In the genomic region with DNA sequence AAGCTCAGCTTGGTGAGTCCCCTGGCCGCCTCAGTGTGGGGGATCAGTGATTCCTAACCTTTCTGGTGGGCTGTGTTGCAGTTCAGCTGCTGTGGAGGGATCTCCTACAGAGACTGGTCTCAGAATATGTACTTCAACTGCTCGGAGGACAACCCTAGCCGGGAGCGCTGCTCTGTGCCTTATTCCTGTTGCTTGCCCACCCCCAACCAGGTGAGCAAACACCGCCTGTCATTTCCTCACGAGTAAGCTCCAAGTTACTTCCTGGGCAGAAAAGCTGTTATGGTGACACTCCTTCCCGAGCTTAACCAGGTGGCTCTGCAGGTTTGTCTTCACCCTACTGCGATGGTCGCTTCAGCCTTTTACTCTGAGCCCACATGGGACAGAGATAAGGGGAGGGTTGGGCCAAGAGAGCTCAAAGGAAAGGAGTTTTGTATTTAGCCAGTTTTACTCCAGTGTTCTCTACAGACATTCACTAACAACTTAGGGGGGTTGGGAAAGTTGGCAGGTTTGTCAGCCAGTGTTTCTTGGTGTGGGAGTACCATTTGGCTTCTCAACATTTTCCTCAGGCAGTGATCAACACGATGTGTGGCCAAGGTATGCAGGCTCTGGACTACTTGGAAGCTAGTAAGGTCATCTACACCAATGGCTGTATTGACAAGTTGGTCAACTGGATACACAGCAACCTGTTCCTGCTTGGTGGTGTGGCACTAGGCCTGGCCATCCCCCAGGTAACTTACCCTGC, we compare ENCODE assay signal across 16 mouse cellular contexts. TPM values are rescaled to one million over a fixed set of nuclear protein-coding genes. Genes with fewer than 3 reads are reported as not detected.
DNase-seq lines count a peak whose midpoint lies in the region; TF ChIP-seq lines count a peak whose summit lies in the region.
"Had no signal": no experiment of that assay in that cellular context is flagged by ENCODE, and none has a peak within 500 bp of the region (broad histone marks: within the 10 kb centered on the region; RNA-seq: fewer than 3 reads in every experiment).

No protein-coding gene starts in this region.

- peaks cover 9% of the 10 kb centered on the region for H3K27me3 ChIP-seq in E14TG2a.4 (ENCODE audit: insufficient read depth, low read length)
- H3K27me3 ChIP-seq: embryonic facial prominence, embryonic 12.5 days; limb, embryonic 12.5 days had no signal

- 0 out of 2 replicates have a peak overlapping the region, but pooled peaks have one; percentile 73 for H3K4me3 ChIP-seq in E14TG2a.4 (replicated peaks; ENCODE audit: low read length)
- H3K4me3 ChIP-seq: embryonic facial prominence, embryonic 12.5 days; forebrain, embryonic 10.5 days; limb, embryonic 12.5 days had no signal

- no peaks in the 10 kb centered on the region for H3K9me3 ChIP-seq in E14TG2a.4 (ENCODE audit: low read length)
- H3K9me3 ChIP-seq: embryonic facial prominence, embryonic 12.5 days; forebrain, embryonic 10.5 days; hindbrain, embryonic 13.5 days; limb, embryonic 12.5 days had no signal

- peak; percentile 50 to 72 for DNase-seq in layer of hippocampus, adult 18-20 months (ENCODE audit: low spot score in 2 of 2)
- DNase-seq in layer of hippocampus, postnatal 25 days (ENCODE audit: extremely low spot score in 1 of 2, low spot score in 1 of 2) = no peak
- peak; percentile 67 for DNase-seq in brain, adult 2 months (ENCODE audit: low read depth, low spot score)
- peak; percentile 57 for DNase-seq in layer of hippocampus, adult 9-11 months
- DNase-seq in spleen, adult 18-20 months = no peak
- DNase-seq in cerebellum, adult 8-10 months = no peak
- DNase-seq in gastrocnemius, postnatal 4 days (ENCODE audit: low spot score in 2 of 2) = no peak
- DNase-seq: adrenal gland, postnatal 10 days; gastrocnemius, postnatal 36 days; liver, postnatal 0 days had no signal

- peaks cover 39% of the 10 kb centered on the region for H3K4me1 ChIP-seq in E14TG2a.4 (replicated peaks; ENCODE audit: low read depth, low read length)

- no peak for TF ChIP-seq CTCF in E14TG2a.4 (conservative IDR thresholded peaks at IDR 0.05; ENCODE audit: low read length)

- no peaks in the 10 kb centered on the region for H3K36me3 ChIP-seq in E14TG2a.4 (ENCODE audit: insufficient read depth, low read length)
- H3K36me3 ChIP-seq: embryonic facial prominence, embryonic 12.5 days; hindbrain, embryonic 13.5 days; limb, embryonic 12.5 days had no signal

RNA-seq across cellular contexts. Expression of gene Smo, which starts 18.5 kb away (rescaled TPM):
- 10 to 100 TPM; 17.1 to 18.6 TPM for total RNA-seq in layer of hippocampus, adult 18-20 months (2021)
- total RNA-seq in layer of hippocampus, postnatal 25 days (2021) = 10 to 100 TPM; 13.6 to 15.7 TPM
- total RNA-seq in gastrocnemius, postnatal 4 days (2021) = 10 to 100 TPM; 43.7 to 43.9 TPM
- total RNA-seq: monocyte, adult 5-6 weeks had no signal

RNA-seq across cellular contexts. Expression of gene Tspan33, which starts 22.8 kb away (rescaled TPM):
- 10 to 100 TPM; 35.3 to 39.8 TPM for total RNA-seq in layer of hippocampus, adult 18-20 months (2021)
- total RNA-seq in layer of hippocampus, postnatal 25 days (2021) = 10 to 100 TPM; 26.9 to 34.0 TPM
- total RNA-seq in gastrocnemius, postnatal 4 days (2021) = 1 to 10 TPM; 5.4 to 6.3 TPM

RNA-seq across cellular contexts. Expression of gene Ahcyl2, which starts 51.0 kb away (rescaled TPM):
- 100 to 1,000 TPM; 231 to 237 TPM for total RNA-seq in layer of hippocampus, adult 18-20 months (2021)
- 100 to 1,000 TPM; 204 to 226 TPM for total RNA-seq in layer of hippocampus, postnatal 25 days (2021)
- total RNA-seq in gastrocnemius, postnatal 4 days (2021) = 10 to 100 TPM; 15.2 to 18.4 TPM

Comparison
In these comparisons a context has a peak if more than half of its experiments do, and no peak if none do; other contexts are left out.
1. DNase-seq: peak in layer of hippocampus, adult 18-20 months (2 of 2), brain, adult 2 months (single experiment) and layer of hippocampus, adult 9-11 months (single experiment); none in layer of hippocampus, postnatal 25 days (0 of 2), spleen, adult 18-20 months (0 of 2), cerebellum, adult 8-10 months (single experiment) and gastrocnemius, postnatal 4 days (0 of 2).
2. RNA of gene Ahcyl2, which starts 51.0 kb away (total RNA-seq): 231 to 237 TPM in layer of hippocampus, adult 18-20 months and 204 to 226 TPM in layer of hippocampus, postnatal 25 days; 15.2 to 18.4 TPM in gastrocnemius, postnatal 4 days; every median in the first group is over 10 times any median in the second.